Mouse (Mus musculus) lung, postnatal 0 days (tissue): ENCODE data around the gene Trpm8.

Experiments used
- CTCF ChIP-seq: IDR thresholded peaks from 2 replicates; pipeline ENCODE4 v1.5.1; 2016; ENCODE audit warnings: antibody characterized with exemption, mild to moderate bottlenecking
- EP300 ChIP-seq: IDR thresholded peaks from 2 replicates; pipeline ENCODE4 v1.6.1; 2016; ENCODE audit warnings: antibody characterized with exemption, mild to moderate bottlenecking, control low read depth

DNA sequence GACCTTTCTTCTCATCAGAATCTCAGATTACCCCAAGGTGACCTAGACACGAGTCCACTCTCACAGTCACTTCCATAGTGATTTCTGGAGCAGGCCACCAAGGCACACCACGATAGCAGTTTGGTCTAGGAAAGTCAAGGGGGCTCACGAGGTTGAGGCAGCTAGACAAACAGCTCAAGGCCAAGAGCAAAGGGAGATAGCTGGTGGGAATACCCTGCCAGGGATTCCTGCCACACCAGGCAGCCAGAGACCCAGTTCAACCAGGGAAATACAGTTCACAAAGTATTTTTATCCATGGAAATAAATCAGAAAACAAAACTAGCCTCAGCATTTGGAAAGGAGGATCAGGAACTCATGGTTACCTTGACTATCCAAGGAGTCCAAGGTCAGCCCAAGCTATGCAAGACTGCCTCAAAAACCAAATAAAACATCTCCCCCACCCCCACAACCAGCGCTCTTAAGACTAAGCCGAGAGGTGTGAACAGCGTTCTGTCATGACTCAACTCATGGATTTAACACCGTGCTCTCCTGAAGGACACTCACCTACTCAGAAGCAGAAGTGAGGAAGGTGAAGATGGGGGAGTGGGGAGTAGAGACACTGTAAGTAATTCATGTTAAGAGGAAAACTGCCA lies 13.1 kb upstream of the Trpm8 start:
- TF ChIP-seq CTCF = no peak
- TF ChIP-seq EP300 = no peak
